In the genomic region with DNA sequence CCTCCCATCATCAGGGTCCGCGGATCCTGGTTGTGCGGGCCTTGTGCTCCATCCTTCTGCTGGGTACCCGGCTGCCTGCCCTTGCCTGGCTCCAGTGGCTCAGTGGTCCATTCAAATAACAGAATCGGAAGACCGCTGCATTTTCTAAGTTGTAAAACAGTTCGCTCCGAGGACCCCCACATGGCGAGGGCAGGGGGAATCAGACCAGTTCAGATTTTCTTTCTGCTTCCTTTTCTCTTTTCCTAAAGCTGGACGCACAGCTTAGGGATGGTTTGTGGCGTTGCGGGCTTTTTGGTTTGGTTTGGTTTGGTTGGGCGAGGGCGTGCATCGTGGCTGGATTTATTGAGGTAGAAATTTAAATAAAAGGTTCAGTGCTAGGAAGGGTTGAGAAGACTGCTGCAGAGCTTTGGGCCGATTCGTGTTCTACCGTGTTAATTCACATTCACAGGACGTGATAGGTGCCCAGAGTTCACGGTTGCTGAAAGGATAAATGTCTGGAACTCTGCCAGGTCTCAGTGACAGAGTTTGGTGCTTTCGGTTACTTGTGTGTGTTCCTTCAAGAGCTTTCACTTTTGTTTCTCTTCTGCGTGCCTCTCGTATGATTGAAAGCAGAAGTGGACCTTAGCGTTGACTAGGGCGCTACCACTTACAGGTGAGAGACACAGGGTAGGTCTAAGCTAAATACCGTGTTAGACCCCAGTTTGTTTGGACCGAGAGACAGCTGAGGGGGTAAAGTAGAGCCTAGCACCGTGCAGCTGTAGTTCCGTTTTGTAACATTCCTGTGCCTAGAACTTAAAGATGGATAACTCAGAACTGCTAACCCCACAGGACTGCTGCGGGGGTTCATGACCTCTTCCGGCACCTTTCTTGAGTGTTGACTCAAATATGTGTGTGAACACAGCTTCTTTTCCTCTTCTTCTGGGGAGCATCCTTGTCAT, we compare ENCODE assay signal across 8 mouse cellular contexts.
A peak's percentile ranks its signal among the peaks of the same experiment; 100 is the strongest.
DNase-seq lines count a peak whose midpoint lies in the region; ATAC-seq and TF ChIP-seq lines count a peak whose summit lies in the region.

No protein-coding gene starts in this region.

- H3K36me3 ChIP-seq in hindbrain, embryonic 13.5 days = no peaks in the 10 kb centered on the region
- no peaks in the 10 kb centered on the region for H3K36me3 ChIP-seq in spleen, adult 2 months (ENCODE audit: control insufficient read depth, insufficient read depth, low read length)

- peak; percentile 18 for ATAC-seq in hindbrain, embryonic 13.5 days (ENCODE audit: low FRiP score)

- peak overlapping the region; percentile 91 for H3K4me2 ChIP-seq in hindbrain, embryonic 13.5 days

- 8% methylated on average over 31 of the region's 31 CpGs for WGBS in cerebellum, adult 2 months
- 13% methylated on average over 31 of the region's 31 CpGs for WGBS in hindbrain, embryonic 13.5 days
- under 1% methylated on average over 31 of the region's 31 CpGs for WGBS in spleen, adult 2 months

- H3K27ac ChIP-seq in layer of hippocampus, adult 2 months = peak overlapping the region; percentile 99
- peak overlapping the region; percentile 73 for H3K27ac ChIP-seq in cerebellum, adult 2 months (ENCODE audit: insufficient read depth, low read length)
- peak overlapping the region; percentile 98 for H3K27ac ChIP-seq in hindbrain, embryonic 13.5 days
- peak overlapping the region; percentile 91 for H3K27ac ChIP-seq in spleen, adult 2 months (ENCODE audit: insufficient read depth, low read length)

- peak overlapping the region; percentile 69 for H3K4me3 ChIP-seq in layer of hippocampus, adult 2 months
- H3K4me3 ChIP-seq in cerebellum, adult 2 months (replicated peaks; ENCODE audit: insufficient read depth, low read depth, low read length) = peak overlapping the region; percentile 90
- peak overlapping the region; percentile 90 for H3K4me3 ChIP-seq in hindbrain, embryonic 13.5 days
- peak overlapping the region; percentile 91 for H3K4me3 ChIP-seq in spleen, adult 2 months (ENCODE audit: extremely low read depth, insufficient read depth, insufficient read length)

- TF ChIP-seq CTCF in layer of hippocampus, adult 2 months (conservative IDR thresholded peaks at IDR 0.05) = no peak
- no peak for TF ChIP-seq CTCF in cerebellum, adult 2 months (IDR thresholded peaks at IDR 0.05; ENCODE audit: borderline replicate concordance, insufficient read depth, low read depth, low read length)
- TF ChIP-seq CTCF in spleen, adult 2 months (IDR thresholded peaks at IDR 0.05; ENCODE audit: extremely low read depth, insufficient read depth, insufficient read length, insufficient replicate concordance) = no peak

- H3K9ac ChIP-seq in hindbrain, embryonic 13.5 days = peak overlapping the region; percentile 96

- H3K9me3 ChIP-seq in hindbrain, embryonic 13.5 days = no peaks in the 10 kb centered on the region

- no peaks in the 10 kb centered on the region; the same call in 1 of the 2 replicates for H3K4me1 ChIP-seq in cerebellum, adult 2 months (ENCODE audit: control insufficient read depth, insufficient read depth, low read length)
- peaks cover 39% of the 10 kb centered on the region for H3K4me1 ChIP-seq in hindbrain, embryonic 13.5 days (replicated peaks)
- H3K4me1 ChIP-seq in spleen, adult 2 months (ENCODE audit: control insufficient read depth, insufficient read depth, insufficient read length) = peaks cover 4% of the 10 kb centered on the region; the same call in 1 of the 2 replicates

- no peak for TF ChIP-seq POLR2A in cerebellum, adult 2 months (IDR thresholded peaks at IDR 0.05; ENCODE audit: borderline replicate concordance, insufficient read depth, low read length)
- peak; percentile 7; the same call in 1 of the 2 replicates for TF ChIP-seq POLR2A in spleen, adult 2 months (IDR thresholded peaks at IDR 0.05; ENCODE audit: low read depth, low read length)

- DNase-seq in layer of hippocampus, adult 2 months (ENCODE audit: low spot score in 2 of 2) = peak in 1 of 2 experiments; percentile 37
- no peak for DNase-seq in layer of hippocampus, postnatal 10 days (ENCODE audit: low spot score in 2 of 2)
- DNase-seq in cerebellum, adult 2 months = peak in 1 of 2 experiments; percentile 53
- peak; percentile 19 for DNase-seq in forelimb bud, embryonic 11.5 days (ENCODE audit: low read depth, low spot score)
- DNase-seq in left cerebral cortex, postnatal 25 days (ENCODE audit: low spot score in 2 of 2) = peak; percentile 40 to 47
- DNase-seq in mesoderm, embryonic 11.5 days (ENCODE audit: low read depth, low spot score) = peak; percentile 20
- peak; percentile 53 to 86 for DNase-seq in spleen, adult 2 months (ENCODE audit: low read depth in 1 of 2, low spot score in 2 of 2)

- intact Hi-C loops in left cerebral cortex, postnatal 25 days (cut with DNase I) = loop anchor here (1.0 to 10.0 kb wide), 4 partner anchors 65 to 288 kb away; a partner anchor contains a TSS

- H3K27me3 ChIP-seq in cerebellum, adult 2 months (ENCODE audit: control insufficient read depth, insufficient read depth, low read length) = no peaks in the 10 kb centered on the region
- no peaks in the 10 kb centered on the region for H3K27me3 ChIP-seq in hindbrain, embryonic 13.5 days
- H3K27me3 ChIP-seq in spleen, adult 2 months (ENCODE audit: control insufficient read depth, insufficient read depth, low read length) = no peaks in the 10 kb centered on the region; the same call in 1 of the 2 replicates

Comparison
In these comparisons a context has a peak if more than half of its experiments do, and no peak if none do; other contexts are left out.
1. DNase-seq: peak in forelimb bud, embryonic 11.5 days (single experiment), left cerebral cortex, postnatal 25 days (2 of 2), mesoderm, embryonic 11.5 days (single experiment) and spleen, adult 2 months (2 of 2); none in layer of hippocampus, postnatal 10 days (0 of 2).
2. Peak in every context shown above with its lines, with median percentiles within 50 percentile points of each other: H3K27ac ChIP-seq and H3K4me3 ChIP-seq.